Mouse (Mus musculus): ENCODE results near the gene Lhb.

DNA sequence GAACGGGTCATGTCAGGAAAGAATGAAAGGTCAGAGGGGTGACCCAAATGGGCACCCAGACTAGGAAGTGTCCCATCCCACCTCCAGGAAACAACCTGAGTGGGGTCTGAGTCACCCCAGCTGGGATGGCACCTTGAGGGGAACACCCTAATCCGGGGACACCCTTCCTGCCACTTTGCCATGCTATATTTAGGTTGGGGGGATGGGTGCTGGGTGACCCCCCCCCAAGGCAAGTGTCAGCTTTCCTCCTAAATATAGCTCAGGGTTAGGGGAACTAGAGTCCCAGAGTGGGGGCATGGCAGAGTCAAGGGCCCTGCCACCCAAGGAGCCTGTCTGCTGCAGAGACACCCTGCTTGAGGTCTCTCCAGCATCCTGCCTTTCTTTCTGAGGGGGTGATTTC, 8.2 kb upstream of the Lhb start:
- no peak for TF ChIP-seq POLR2A (IDR thresholded peaks at IDR 0.05; ENCODE audit: extremely low read depth, insufficient read depth, low read length)
- TF ChIP-seq CTCF (IDR thresholded peaks at IDR 0.05; ENCODE audit: low read depth, low read length), result no peak

All from liver, adult 2 months (tissue).